Comparison of ENCODE assay signal across 30 mouse cellular contexts in genomic region chr2:147709799-147710198, GRCm38 (mm10).
"Had no signal": no experiment of that assay in that cellular context is flagged by ENCODE, and none has a peak within 500 bp of the region (broad histone marks: within the 10 kb centered on the region; RNA-seq: fewer than 3 reads in every experiment).

No protein-coding gene starts in this region.

- H3K27me3 ChIP-seq: hindbrain, embryonic 12.5 days; intestine, embryonic 15.5 days had no signal

- H3K27ac ChIP-seq: heart, embryonic 13.5 days; hindbrain, embryonic 10.5 days; hindbrain, embryonic 12.5 days; hindbrain, embryonic 13.5 days; hindbrain, embryonic 14.5 days; hindbrain, embryonic 15.5 days; hindbrain, postnatal 0 days; intestine, embryonic 15.5 days; kidney, embryonic 15.5 days; kidney, postnatal 0 days; layer of hippocampus, adult 2 months; left cerebral cortex, adult 2 months had no signal

- H3K9ac ChIP-seq: heart, embryonic 12.5 days; heart, embryonic 13.5 days; heart, embryonic 15.5 days; hindbrain, embryonic 12.5 days; hindbrain, embryonic 13.5 days; hindbrain, embryonic 14.5 days; hindbrain, embryonic 15.5 days; intestine, embryonic 15.5 days; kidney, embryonic 15.5 days had no signal

- H3K4me1 ChIP-seq: hindbrain, embryonic 10.5 days; hindbrain, embryonic 12.5 days; hindbrain, embryonic 13.5 days; hindbrain, embryonic 15.5 days; intestine, embryonic 15.5 days; kidney, embryonic 15.5 days had no signal

- H3K4me2 ChIP-seq: heart, embryonic 12.5 days; hindbrain, embryonic 12.5 days; hindbrain, embryonic 13.5 days; hindbrain, embryonic 14.5 days; hindbrain, embryonic 15.5 days had no signal

- DNase-seq: heart, postnatal 10 days; heart, postnatal 14 days; heart, postnatal 36 days; heart, postnatal 4 days; kidney, adult 11 months; kidney, adult 18-20 months; kidney, adult 2 months; kidney, adult 8-10 months; kidney, adult 9 months; kidney, postnatal 10 days; kidney, postnatal 14 days; kidney, postnatal 25 days; kidney, postnatal 36 days; kidney, postnatal 4 days; layer of hippocampus, adult 9-11 months; layer of hippocampus, postnatal 36 days had no signal

- H3K4me3 ChIP-seq: heart, embryonic 12.5 days; heart, embryonic 13.5 days; heart, embryonic 15.5 days; hindbrain, embryonic 10.5 days; hindbrain, embryonic 12.5 days; hindbrain, embryonic 13.5 days; hindbrain, embryonic 15.5 days; intestine, embryonic 15.5 days; left cerebral cortex, adult 2 months had no signal

- H3K36me3 ChIP-seq: heart, embryonic 12.5 days; heart, embryonic 13.5 days; heart, embryonic 15.5 days; hindbrain, embryonic 10.5 days; hindbrain, embryonic 12.5 days; hindbrain, embryonic 13.5 days; hindbrain, embryonic 15.5 days; intestine, embryonic 15.5 days; kidney, embryonic 15.5 days had no signal

- H3K9me3 ChIP-seq: heart, embryonic 12.5 days; heart, embryonic 13.5 days; heart, embryonic 15.5 days; hindbrain, embryonic 10.5 days; hindbrain, embryonic 12.5 days; hindbrain, embryonic 13.5 days; hindbrain, embryonic 15.5 days; intestine, embryonic 15.5 days; kidney, embryonic 15.5 days had no signal
